Mouse (Mus musculus) hindbrain, embryonic 15.5 days (tissue): ENCODE measurements around the gene Lysmd1. TPM values are rescaled to one million over a fixed set of nuclear protein-coding genes. Genes with fewer than 3 reads are reported as not detected.
A peak's percentile ranks its signal among the peaks of the same experiment; 100 is the strongest.

Source experiments
- ATAC-seq: fragments of 200-750 bp; cut with Nextera tagmentation; 2 replicates; pipeline ENCODE4 v1.8.0; 2017; ENCODE audit warnings: low read depth, moderate number of reproducible peaks, moderate TSS enrichment; ENCODE audit not compliant: low FRiP score
- H3K27ac ChIP-seq: fragments of 300-500 bp; sonication (generic); replicated peaks from 2 replicates; pipeline ENCODE4 v1.5.1; 2015; ENCODE audit warnings: mild to moderate bottlenecking, inconsistent platforms
- H3K27me3 ChIP-seq: fragments of 300-500 bp; sonication (generic); 2 replicates; pipeline ENCODE4 v1.6.1; 2015; ENCODE audit warnings: control low read depth, inconsistent platforms
- H3K36me3 ChIP-seq: fragments of 300-500 bp; sonication (generic); 2 replicates; pipeline ENCODE4 v1.6.1; 2015; ENCODE audit warnings: control low read depth, inconsistent platforms
- H3K4me1 ChIP-seq: fragments of 300-500 bp; sonication (generic); replicated peaks from 2 replicates; pipeline ENCODE4 v1.6.1; 2015; ENCODE audit warnings: control low read depth, inconsistent platforms
- H3K4me2 ChIP-seq: fragments of 300-500 bp; sonication (generic); 2 replicates; pipeline ENCODE4 v1.6.1; 2015; ENCODE audit warnings: moderate library complexity, mild to moderate bottlenecking, inconsistent platforms
- H3K4me3 ChIP-seq: fragments of 300-500 bp; sonication (generic); 2 replicates; pipeline ENCODE4 v1.5.1; 2015; ENCODE audit warnings: mild to moderate bottlenecking, inconsistent platforms
- H3K9ac ChIP-seq: fragments of 300-500 bp; sonication (generic); 2 replicates; pipeline ENCODE4 v1.6.1; 2015; ENCODE audit warnings: inconsistent platforms
- H3K9me3 ChIP-seq: fragments of 300-500 bp; sonication (generic); 2 replicates; pipeline ENCODE4 v1.6.1; 2016; ENCODE audit warnings: control low read depth, inconsistent platforms
- WGBS: fragments of 180-500 bp; shearing (Covaris S2); methylation state at CpG from one replicate; pipeline ENCODE4 v1.1.7; 2015; 5-methylcytosine and 5-hydroxymethylcytosine counted together
- polyA plus RNA-seq: library from polyadenylated mRNA; unstranded; fragments of >200 nt; fragmentation: Nextera tagmentation; extraction: Ambion mirVana; gene quantifications from 2 replicates; pipeline ENCODE4 v1.2.1, GENCODE M21; 2015

Gene Lysmd1
- polyA plus RNA-seq, 1 experiment from 2014 or later: 45.0 TPM

DNA sequence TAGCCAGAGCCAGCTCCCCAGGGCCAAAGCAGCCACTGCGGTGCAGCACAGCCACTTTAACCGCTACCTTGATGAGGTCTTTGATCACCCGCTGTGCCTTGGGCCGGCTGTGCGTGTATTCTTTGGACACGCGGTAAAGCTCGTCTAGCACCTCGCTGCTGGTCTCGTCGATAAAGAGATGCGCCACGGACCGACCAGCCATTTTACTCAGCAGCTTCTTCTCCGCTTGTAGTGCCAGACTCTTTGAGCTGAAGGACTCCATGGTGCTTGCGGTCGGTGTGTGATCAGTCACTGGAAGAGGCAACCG lies 6.4 kb downstream of the Lysmd1 start:
- Histone ChIP-seq H3K27ac (no peak overlapping the region), H3K36me3 (peaks cover 12% of the 10 kb centered on the region; the same call in 1 of the 2 replicates), H3K9me3 (no peaks in the 10 kb centered on the region), H3K4me2 (no peak overlapping the region), H3K9ac (no peak overlapping the region), H3K4me3 (no peak overlapping the region), H3K4me1 (peaks cover 12% of the 10 kb centered on the region), H3K27me3 (no peaks in the 10 kb centered on the region)
- no peak for ATAC-seq
- WGBS: 59% methylated on average over 18 of the region's 18 CpGs

DNA sequence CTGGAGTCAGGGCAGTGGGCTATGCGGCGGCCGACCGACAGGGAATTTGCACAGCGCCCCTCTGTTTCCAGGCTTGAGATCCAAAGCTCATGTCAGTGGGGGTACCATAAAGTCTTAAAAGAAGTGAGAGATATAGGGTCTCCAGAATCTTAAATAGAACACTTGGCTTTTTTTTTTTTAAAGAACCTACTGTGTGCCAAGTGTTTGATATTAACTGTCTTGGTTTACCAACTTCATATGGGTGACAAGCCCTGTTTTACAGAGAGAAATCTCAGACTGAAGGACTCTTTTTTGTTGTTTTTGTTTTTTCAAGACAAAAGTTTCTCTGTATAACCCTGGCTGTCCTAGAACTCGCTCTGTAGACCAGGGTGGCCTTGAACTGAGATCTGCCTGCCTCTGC lies 6.9 kb downstream of the Lysmd1 start:
- H3K27ac ChIP-seq: no peak overlapping the region
- H3K4me3 ChIP-seq: no peak overlapping the region
- no peak overlapping the region for H3K4me2 ChIP-seq
- H3K27me3 ChIP-seq: no peaks in the 10 kb centered on the region
- no peak overlapping the region for H3K9ac ChIP-seq
- peaks cover 6% of the 10 kb centered on the region for H3K4me1 ChIP-seq
- no peaks in the 10 kb centered on the region for H3K9me3 ChIP-seq
- peaks cover 12% of the 10 kb centered on the region; the same call in 1 of the 2 replicates for H3K36me3 ChIP-seq
- 92% methylated on average over 6 of the region's 6 CpGs for WGBS
- no peak for ATAC-seq

DNA sequence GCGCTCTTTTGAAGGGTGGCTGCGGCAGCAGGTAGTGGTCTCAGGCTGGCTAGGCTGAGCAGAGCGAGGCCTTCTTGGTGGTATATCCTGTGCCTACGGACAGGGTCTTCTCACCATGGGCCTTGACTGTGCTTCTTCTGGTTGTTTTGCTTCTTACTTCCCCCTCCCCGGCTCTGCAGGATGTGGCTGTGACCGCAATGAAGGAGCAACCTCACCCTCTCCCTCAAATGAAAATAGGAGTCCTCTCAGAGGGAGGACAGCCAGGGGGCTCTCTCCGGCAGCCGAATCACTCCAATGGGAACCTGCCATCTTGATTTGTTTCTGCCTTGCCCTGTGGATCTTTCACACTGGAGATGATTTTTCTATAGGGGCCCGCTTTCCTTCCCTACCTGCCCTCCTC lies 7.6 kb downstream of the Lysmd1 start:
- no peak overlapping the region for H3K9ac ChIP-seq
- no peak overlapping the region for H3K4me2 ChIP-seq
- no peaks in the 10 kb centered on the region for H3K27me3 ChIP-seq
- no peaks in the 10 kb centered on the region; the same call in 1 of the 2 replicates for H3K4me1 ChIP-seq
- ATAC-seq: no peak
- 93% methylated on average over 9 of the region's 9 CpGs for WGBS
- H3K36me3 ChIP-seq: peaks cover 12% of the 10 kb centered on the region; the same call in 1 of the 2 replicates
- no peaks in the 10 kb centered on the region for H3K9me3 ChIP-seq
- H3K27ac ChIP-seq: no peak overlapping the region
- H3K4me3 ChIP-seq: no peak overlapping the region

DNA sequence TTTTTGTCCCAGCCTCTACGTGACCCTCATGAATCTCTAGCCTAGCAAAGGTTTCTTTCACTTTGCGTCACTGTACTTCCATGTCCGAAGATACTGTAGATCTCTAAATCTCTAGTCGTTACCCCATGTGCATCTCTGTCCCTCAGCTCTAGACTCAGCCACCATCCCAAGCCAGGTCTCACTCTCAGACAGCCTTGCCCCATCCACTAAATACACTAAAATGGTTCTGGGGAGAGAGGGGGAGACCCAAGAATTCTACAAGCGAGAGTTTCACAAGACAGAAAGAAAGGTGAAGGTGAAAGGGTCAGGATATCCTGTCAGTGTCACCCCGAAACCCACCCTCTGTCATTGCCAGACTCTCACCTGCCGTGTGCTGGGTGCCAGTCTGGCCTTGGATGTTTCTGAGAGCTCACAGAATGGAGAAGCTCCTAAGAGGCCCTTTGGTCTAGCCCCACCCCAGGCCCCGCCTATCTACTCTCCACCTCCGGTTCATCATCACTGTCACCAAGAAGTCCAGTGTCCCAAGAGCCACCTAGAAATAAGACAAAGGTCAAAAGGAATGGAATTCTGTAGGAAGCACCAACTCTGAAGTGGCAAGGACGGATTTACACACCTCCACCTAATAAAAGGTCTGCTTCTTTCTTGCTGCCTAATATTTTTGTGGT lies 8.2 kb downstream of the Lysmd1 start, which contains the start of gene Tnfaip8l2:
Gene Tnfaip8l2, minus strand, starts transcription at position 409 of the 665 bp plus-strand sequence.
- Histone ChIP-seq H3K9me3 (no peaks in the 10 kb centered on the region), H3K27ac (no peak within 1 kb of the TSS), H3K4me1 (no peaks in the 10 kb centered on the region), H3K4me3 (no peak within 1 kb of the TSS), H3K9ac (no peak within 1 kb of the TSS), H3K4me2 (no peak within 1 kb of the TSS), H3K27me3 (no peaks in the 10 kb centered on the region), H3K36me3 (peaks cover 12% of the 10 kb centered on the region; the same call in 1 of the 2 replicates)
- WGBS: 83% methylated on average over 10 of the region's 10 CpGs
- peak; percentile 31; the same call in 1 of the 2 replicates for ATAC-seq

DNA sequence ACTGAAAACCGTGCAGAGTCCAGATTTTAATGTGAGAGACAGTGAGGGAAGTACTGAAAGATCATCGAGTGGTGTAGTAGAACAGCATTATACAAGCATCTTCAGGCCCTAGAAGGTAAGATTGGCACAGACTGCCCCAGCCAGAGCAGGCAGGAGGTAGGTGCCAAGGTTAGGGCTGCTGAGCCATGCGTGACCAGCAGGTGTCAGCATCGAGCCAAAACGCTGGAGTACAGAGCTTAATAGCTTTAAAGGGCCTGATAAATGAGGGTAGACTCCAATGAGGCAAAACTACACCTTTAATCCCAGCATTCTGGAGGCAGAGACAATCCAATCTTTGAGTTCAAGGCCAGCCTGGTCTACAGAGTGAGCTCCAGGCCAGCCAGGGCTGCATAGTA lies 8.7 kb downstream of the Lysmd1 start:
- 12% methylated on average over 5 of the region's 5 CpGs for WGBS
- ATAC-seq: peak; percentile 75; the same call in 1 of the 2 replicates
- peaks cover 12% of the 10 kb centered on the region; the same call in 1 of the 2 replicates for H3K36me3 ChIP-seq
- H3K4me3 ChIP-seq: no peak overlapping the region
- H3K27ac ChIP-seq: no peak overlapping the region
- no peaks in the 10 kb centered on the region for H3K9me3 ChIP-seq
- no peaks in the 10 kb centered on the region for H3K27me3 ChIP-seq
- no peak overlapping the region for H3K4me2 ChIP-seq
- no peak overlapping the region for H3K9ac ChIP-seq
- H3K4me1 ChIP-seq: no peaks in the 10 kb centered on the region

DNA sequence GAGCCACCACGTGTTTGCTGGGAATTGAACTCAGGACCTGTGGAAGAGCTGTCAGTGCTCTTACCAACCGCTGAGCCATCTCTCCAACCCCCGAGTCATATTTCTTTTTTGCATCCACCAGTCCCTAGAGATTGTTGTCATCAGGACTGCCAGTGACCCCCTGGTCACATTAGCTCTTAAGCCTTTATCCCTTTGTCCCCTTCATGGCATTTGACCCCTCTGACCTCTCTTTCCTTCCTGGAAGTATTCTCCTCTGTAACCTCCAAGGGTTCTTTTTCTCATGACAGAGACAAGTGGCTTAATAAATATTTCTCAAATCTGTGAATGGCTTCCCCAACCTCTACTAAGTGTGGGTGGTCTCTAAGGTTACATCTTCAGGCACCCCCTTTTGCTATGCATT lies 14.0 kb downstream of the Lysmd1 start:
- Histone ChIP-seq H3K9me3 (no peaks in the 10 kb centered on the region), H3K4me2 (no peak overlapping the region), H3K4me1 (no peaks in the 10 kb centered on the region), H3K27ac (no peak overlapping the region), H3K36me3 (no peaks in the 10 kb centered on the region), H3K4me3 (no peak overlapping the region), H3K27me3 (no peaks in the 10 kb centered on the region), H3K9ac (no peak overlapping the region)
- 38% methylated on average over 3 of the region's 3 CpGs for WGBS
- no peak for ATAC-seq

DNA sequence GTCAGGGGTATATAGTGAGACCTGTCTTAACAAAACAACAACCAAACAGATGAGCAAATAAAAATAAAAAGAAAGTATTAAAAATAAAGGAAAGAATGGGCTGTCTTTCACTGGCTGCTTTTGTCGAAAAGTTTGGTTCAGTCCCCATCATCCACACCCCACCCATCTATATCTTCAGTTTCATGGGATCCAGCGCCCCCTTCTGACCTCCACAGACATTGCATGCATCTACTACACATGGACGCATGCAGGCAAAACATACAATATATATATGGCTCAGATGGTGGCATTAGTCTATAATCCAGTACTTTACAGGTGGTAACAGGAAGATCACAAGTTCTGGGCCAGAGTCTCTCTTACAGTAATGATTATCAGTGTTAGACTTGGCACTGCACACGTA lies 20.0 kb downstream of the Lysmd1 start:
- Histone ChIP-seq H3K27me3 (no peaks in the 10 kb centered on the region), H3K9ac (no peak overlapping the region), H3K36me3 (no peaks in the 10 kb centered on the region), H3K9me3 (no peaks in the 10 kb centered on the region), H3K4me2 (no peak overlapping the region), H3K4me3 (no peak overlapping the region), H3K27ac (no peak overlapping the region), H3K4me1 (no peaks in the 10 kb centered on the region)
- WGBS: 56% methylated on average over 4 of the region's 4 CpGs
- no peak for ATAC-seq

DNA sequence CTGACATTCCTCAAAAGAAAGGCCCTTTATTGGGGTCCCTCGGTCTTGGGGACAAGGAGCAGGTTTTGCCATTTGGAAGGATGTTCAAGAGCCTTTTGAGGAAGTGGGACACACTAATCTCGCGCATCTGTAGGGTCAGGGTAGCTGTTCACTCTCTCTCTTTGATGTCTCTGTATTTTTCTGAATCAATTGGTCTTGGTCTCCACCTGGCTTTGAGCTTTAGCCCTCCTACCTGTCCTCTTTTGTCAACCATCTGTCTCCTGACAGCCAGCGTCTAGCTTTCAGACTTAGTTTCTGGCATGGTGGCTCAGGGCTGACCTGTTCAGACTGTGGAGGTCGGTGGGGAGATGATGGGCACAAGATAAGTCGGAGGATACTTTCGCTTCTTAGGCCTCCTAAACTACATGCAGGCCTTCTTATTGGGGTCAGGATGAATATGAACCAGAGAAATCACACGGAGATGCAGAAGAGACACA lies 25.7 kb downstream of the Lysmd1 start:
- Histone ChIP-seq H3K27me3 (no peaks in the 10 kb centered on the region), H3K9ac (peak overlapping the region; percentile 80; the same call in 1 of the 2 replicates), H3K4me1 (peaks cover 38% of the 10 kb centered on the region), H3K36me3 (no peaks in the 10 kb centered on the region), H3K9me3 (no peaks in the 10 kb centered on the region), H3K4me2 (peak overlapping the region; percentile 73), H3K27ac (peak overlapping the region; percentile 80), H3K4me3 (peak overlapping the region; percentile 76)
- ATAC-seq: no peak
- WGBS: 9% methylated on average over 8 of the region's 8 CpGs

DNA sequence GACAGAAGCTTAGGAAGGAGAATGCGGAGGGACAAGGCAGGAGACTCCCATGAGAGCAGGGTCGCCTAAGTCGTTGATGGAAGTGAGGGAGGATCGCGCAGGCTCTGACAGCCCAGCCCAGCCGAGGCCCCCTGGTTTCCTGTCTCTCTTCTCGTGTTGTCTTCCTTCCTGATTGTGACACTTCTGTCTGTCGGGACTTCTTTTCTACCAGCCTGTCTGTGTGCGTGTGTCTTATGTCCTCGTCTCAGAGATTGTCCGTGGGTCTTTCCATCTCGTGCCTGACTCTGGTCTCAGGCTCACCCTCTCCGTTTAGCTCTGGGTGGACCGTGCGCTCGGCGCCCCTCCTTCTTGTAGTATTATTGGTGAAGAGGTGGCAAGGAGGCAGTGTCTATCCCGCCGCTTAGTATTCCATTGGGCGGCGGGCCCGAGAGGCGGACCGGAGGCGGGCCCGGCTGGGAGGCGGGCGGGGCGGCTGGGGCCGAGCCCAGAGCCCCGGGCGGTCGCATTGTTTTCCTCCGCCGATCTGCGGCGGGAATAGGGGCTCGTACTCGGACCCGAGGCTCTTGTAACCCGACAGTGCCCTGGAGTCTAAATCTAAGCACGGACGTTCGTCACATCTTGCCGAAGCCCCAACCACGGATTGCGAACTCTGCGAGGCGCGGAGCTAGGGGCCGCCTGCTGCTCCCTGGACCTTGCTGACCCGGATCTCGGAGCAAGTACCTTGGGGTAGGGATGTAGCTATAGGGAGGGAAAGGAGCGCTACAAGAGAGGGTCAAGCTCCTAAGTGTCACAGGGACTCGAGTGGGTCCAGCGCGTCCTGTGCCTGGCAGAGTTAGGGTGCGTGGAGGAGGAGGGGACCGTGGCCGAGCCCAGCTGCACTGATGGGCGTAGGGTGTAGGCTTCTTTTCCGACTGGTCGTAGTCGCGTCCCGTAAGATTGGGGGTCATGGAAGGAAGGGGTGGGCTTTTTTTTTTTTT lies 26.4 kb downstream of the Lysmd1 start, which contains the start of gene Sema6c:
Gene Sema6c, plus strand, starts transcription at position 471 of the 977 bp plus-strand sequence.
- Histone ChIP-seq H3K4me3 (peak within 1 kb of the TSS; percentile 76), H3K9me3 (no peaks in the 10 kb centered on the region), H3K27me3 (no peaks in the 10 kb centered on the region), H3K9ac (peak within 1 kb of the TSS; percentile 80), H3K27ac (peak within 1 kb of the TSS; percentile 80), H3K4me1 (peaks cover 38% of the 10 kb centered on the region), H3K36me3 (peaks cover 5% of the 10 kb centered on the region; the same call in 1 of the 2 replicates), H3K4me2 (peak within 1 kb of the TSS; percentile 73)
- ATAC-seq: peak; percentile 98
- 0% methylated on average over 66 of the region's 66 CpGs for WGBS

DNA sequence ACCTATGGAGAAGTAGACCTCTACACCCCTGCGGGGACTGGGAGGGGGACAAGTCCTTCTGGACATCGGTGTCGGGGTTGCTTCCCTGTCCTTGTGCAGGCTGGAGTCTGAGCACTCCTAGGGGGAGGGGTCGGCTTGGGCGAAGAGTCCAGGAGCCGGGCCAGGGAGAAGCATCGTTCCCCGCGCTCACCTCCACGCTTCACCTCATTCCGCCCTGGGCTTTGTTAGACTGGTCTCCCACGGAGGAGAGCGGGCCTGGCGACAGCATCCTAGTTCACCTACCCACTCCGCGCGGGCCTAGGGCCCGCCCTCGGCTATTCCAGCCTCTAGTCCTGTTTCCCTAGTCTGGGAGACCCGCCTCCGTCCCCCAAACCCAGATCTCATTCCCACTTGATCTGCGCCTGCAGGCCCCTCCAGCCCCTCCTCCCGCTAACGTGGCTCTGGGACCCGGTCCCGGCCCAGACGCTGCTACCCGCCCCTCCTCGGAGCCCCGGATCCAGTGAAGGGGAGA lies 27.2 kb downstream of the Lysmd1 start:
- peak overlapping the region; percentile 80 for H3K27ac ChIP-seq
- H3K36me3 ChIP-seq: peaks cover 12% of the 10 kb centered on the region
- H3K4me2 ChIP-seq: peak overlapping the region; percentile 73
- H3K9me3 ChIP-seq: no peaks in the 10 kb centered on the region
- H3K27me3 ChIP-seq: no peaks in the 10 kb centered on the region
- peaks cover 38% of the 10 kb centered on the region for H3K4me1 ChIP-seq
- peak overlapping the region; percentile 76 for H3K4me3 ChIP-seq
- H3K9ac ChIP-seq: peak overlapping the region; percentile 80
- under 1% methylated on average over 30 of the region's 30 CpGs for WGBS
- ATAC-seq: peak; percentile 2; the same call in 1 of the 2 replicates

DNA sequence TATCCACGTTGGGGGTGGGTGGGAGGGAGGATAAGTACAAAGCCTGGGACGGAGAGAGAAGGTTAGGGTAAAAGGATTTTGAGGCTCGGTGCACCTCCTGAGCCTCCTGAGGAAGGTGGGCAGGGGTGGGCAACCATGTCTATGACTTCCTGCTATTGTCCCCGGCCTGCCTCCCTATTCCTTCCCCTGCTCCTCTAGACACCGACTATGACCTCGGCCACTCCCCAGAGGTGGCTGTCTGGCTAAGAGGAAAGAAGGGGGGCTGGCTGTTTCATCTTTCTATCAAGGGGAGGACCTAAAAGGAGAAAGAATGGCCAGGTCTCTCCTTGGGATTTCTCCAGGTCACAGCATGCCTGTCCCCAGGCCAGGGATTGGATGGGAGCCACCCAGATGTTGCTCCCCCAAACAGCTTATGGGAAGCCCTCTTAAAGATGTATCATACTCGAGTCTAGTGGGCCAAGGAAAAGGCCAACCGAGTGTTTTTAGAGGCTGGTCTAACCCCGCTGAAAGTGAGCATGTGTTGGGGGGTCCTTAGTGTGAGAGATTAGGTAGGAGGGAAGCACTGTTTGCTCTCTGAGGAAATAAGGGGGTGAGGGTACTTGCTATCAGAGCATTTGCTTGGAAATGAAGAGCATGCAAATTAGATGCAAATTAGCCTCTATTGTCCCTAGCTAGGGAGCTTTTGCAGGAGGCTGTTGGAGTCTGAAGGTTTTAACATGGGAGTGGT lies 27.9 kb downstream of the Lysmd1 start:
- Histone ChIP-seq H3K4me3 (peak overlapping the region; percentile 76), H3K4me2 (peak overlapping the region; percentile 73), H3K4me1 (peaks cover 38% of the 10 kb centered on the region), H3K36me3 (peaks cover 17% of the 10 kb centered on the region), H3K9ac (peak overlapping the region; percentile 80), H3K9me3 (no peaks in the 10 kb centered on the region), H3K27me3 (0 out of 2 replicates have a peak, but pooled peaks cover 2% of the 10 kb centered on the region), H3K27ac (peak overlapping the region; percentile 80)
- no peak for ATAC-seq
- under 1% methylated on average over 7 of the region's 9 CpGs for WGBS
